Comparison of ENCODE assay signal across 9 mouse cellular contexts in genomic region chr14:32467606-32468005, GRCm38 (mm10). TPM values are rescaled to one million over a fixed set of nuclear protein-coding genes. Genes with fewer than 3 reads are reported as not detected.
DNase-seq lines count a peak whose midpoint lies in the region; ATAC-seq lines count a peak whose summit lies in the region.
"Had no signal": no experiment of that assay in that cellular context is flagged by ENCODE, and none has a peak within 500 bp of the region (broad histone marks: within the 10 kb centered on the region; RNA-seq: fewer than 3 reads in every experiment).

No protein-coding gene starts in this region.

- no peak overlapping the region for H3K27ac ChIP-seq in intestine, embryonic 14.5 days (ENCODE audit: low read depth)
- no peak overlapping the region for H3K27ac ChIP-seq in intestine, embryonic 16.5 days (ENCODE audit: low read length)
- no peak overlapping the region for H3K27ac ChIP-seq in embryonic facial prominence, embryonic 10.5 days (replicated peaks)
- no peak overlapping the region for H3K27ac ChIP-seq in liver, embryonic 11.5 days (ENCODE audit: low read depth, low read length)

- peaks cover 54% of the 10 kb centered on the region for H3K27me3 ChIP-seq in intestine, embryonic 14.5 days (replicated peaks; ENCODE audit: control insufficient read depth, insufficient read depth, low read length)
- H3K27me3 ChIP-seq in intestine, embryonic 16.5 days (replicated peaks; ENCODE audit: control insufficient read depth, insufficient read depth, low read length): peaks cover 47% of the 10 kb centered on the region
- peaks cover 64% of the 10 kb centered on the region for H3K27me3 ChIP-seq in embryonic facial prominence, embryonic 10.5 days (replicated peaks; ENCODE audit: low read depth, poor library complexity, severe bottlenecking)
- peaks cover 49% of the 10 kb centered on the region for H3K27me3 ChIP-seq in liver, embryonic 11.5 days (replicated peaks; ENCODE audit: control insufficient read depth, insufficient read depth, low read length)

- H3K9ac ChIP-seq in intestine, embryonic 14.5 days (ENCODE audit: low read length): no peak overlapping the region
- H3K9ac ChIP-seq in intestine, embryonic 16.5 days (ENCODE audit: low read depth, low read length): no peak overlapping the region
- H3K9ac ChIP-seq in liver, embryonic 11.5 days (ENCODE audit: low read depth, low read length): no peak overlapping the region

- no peak for ATAC-seq in intestine, embryonic 14.5 days (replicated peaks; ENCODE audit: low FRiP score, low TSS enrichment, low read depth)
- ATAC-seq in intestine, embryonic 16.5 days: no peak
- ATAC-seq in liver, embryonic 11.5 days (replicated peaks; ENCODE audit: low FRiP score): no peak

- no peaks in the 10 kb centered on the region for H3K36me3 ChIP-seq in intestine, embryonic 14.5 days (ENCODE audit: control insufficient read depth, insufficient read depth, low read length)
- H3K36me3 ChIP-seq in intestine, embryonic 16.5 days (ENCODE audit: control insufficient read depth, insufficient read depth, low read length): no peaks in the 10 kb centered on the region
- H3K36me3 ChIP-seq in embryonic facial prominence, embryonic 10.5 days (replicated peaks): no peaks in the 10 kb centered on the region
- no peaks in the 10 kb centered on the region for H3K36me3 ChIP-seq in liver, embryonic 11.5 days (ENCODE audit: control insufficient read depth, insufficient read depth, low read length)

- peaks cover 10% of the 10 kb centered on the region for H3K4me1 ChIP-seq in intestine, embryonic 14.5 days (replicated peaks; ENCODE audit: control insufficient read depth, insufficient read depth, low read length)
- peaks cover 16% of the 10 kb centered on the region for H3K4me1 ChIP-seq in intestine, embryonic 16.5 days (ENCODE audit: control insufficient read depth, insufficient read depth, low read length)
- H3K4me1 ChIP-seq in embryonic facial prominence, embryonic 10.5 days: peaks cover 32% of the 10 kb centered on the region
- 0 out of 2 replicates have a peak, but pooled peaks cover 2% of the 10 kb centered on the region for H3K4me1 ChIP-seq in liver, embryonic 11.5 days (replicated peaks; ENCODE audit: control insufficient read depth, insufficient read depth, low read length)

- under 1% methylated on average over 5 of the region's 5 CpGs for WGBS in intestine, embryonic 14.5 days
- 7% methylated on average over 5 of the region's 5 CpGs for WGBS in intestine, embryonic 16.5 days
- WGBS in embryonic facial prominence, embryonic 10.5 days: 7% methylated on average over 5 of the region's 5 CpGs
- WGBS in liver, embryonic 11.5 days: 5% methylated on average over 5 of the region's 5 CpGs

- no peaks in the 10 kb centered on the region for H3K9me3 ChIP-seq in intestine, embryonic 14.5 days (ENCODE audit: control insufficient read depth, low read length)
- no peaks in the 10 kb centered on the region for H3K9me3 ChIP-seq in intestine, embryonic 16.5 days (ENCODE audit: control insufficient read depth, low read length)
- H3K9me3 ChIP-seq in embryonic facial prominence, embryonic 10.5 days: no peaks in the 10 kb centered on the region
- H3K9me3 ChIP-seq in liver, embryonic 11.5 days (ENCODE audit: control insufficient read depth, low read length): no peaks in the 10 kb centered on the region

- no peak overlapping the region for H3K4me3 ChIP-seq in intestine, embryonic 14.5 days (ENCODE audit: low read depth, low read length)
- no peak overlapping the region for H3K4me3 ChIP-seq in intestine, embryonic 16.5 days (ENCODE audit: low read length)
- H3K4me3 ChIP-seq in embryonic facial prominence, embryonic 10.5 days: no peak overlapping the region
- no peak overlapping the region for H3K4me3 ChIP-seq in liver, embryonic 11.5 days (ENCODE audit: low read depth, low read length)

- no peak overlapping the region for H3K4me2 ChIP-seq in intestine, embryonic 14.5 days (ENCODE audit: low read length)
- no peak overlapping the region for H3K4me2 ChIP-seq in intestine, embryonic 16.5 days (ENCODE audit: low read depth, low read length)
- no peak overlapping the region for H3K4me2 ChIP-seq in liver, embryonic 11.5 days

- DNase-seq in intestine, embryonic 14.5 days (ENCODE audit: low spot score): peak; percentile 93
- DNase-seq in R1 (ENCODE audit: low read depth, low spot score): peak; percentile 46
- peak; percentile 80 for DNase-seq in embryonic facial prominence, embryonic 10.5 days (ENCODE audit: low spot score)
- DNase-seq in liver, embryonic 11.5 days (ENCODE audit: low spot score): peak; percentile 44
- DNase-seq in yolk sac, embryonic 10.5 days (ENCODE audit: low spot score): peak; percentile 33
- DNase-seq in thymus, postnatal 0 days (ENCODE audit: low spot score): no peak
- DNase-seq in T-cell, adult 2 months (ENCODE audit: low spot score): no peak

RNA-seq across cellular contexts. Expression of gene Chat, which starts 1.8 kb away (rescaled TPM):
- 1.3 and 1.4 TPM in 2 replicates for polyA plus RNA-seq in intestine, embryonic 14.5 days (2014; fragmentation: Nextera tagmentation; extraction: Ambion mirVana)
- polyA plus RNA-seq in intestine, embryonic 16.5 days (2015; fragmentation: Nextera tagmentation; extraction: Ambion mirVana): 1.4 and 1.5 TPM in 2 replicates
- polyA plus RNA-seq in embryonic facial prominence, embryonic 10.5 days (2016; fragmentation: Nextera tagmentation; extraction: Ambion mirVana): 0.36 and 0.39 TPM in 2 replicates
- polyA plus RNA-seq in liver, embryonic 11.5 days (2014; fragmentation: Nextera tagmentation; extraction: Ambion mirVana): not detected in 2 replicates
- 0.05 TPM in 1 of 2 replicates, not detected in the other for polyA plus RNA-seq in thymus, postnatal 0 days (2015; fragmentation: Nextera tagmentation; extraction: Ambion mirVana)
- polyA plus RNA-seq: heart, embryonic 14.5 days had no signal

RNA-seq across cellular contexts. Expression of gene Slc18a3, which starts 3.0 kb away (rescaled TPM):
- 11.3 TPM in 2 replicates for polyA plus RNA-seq in intestine, embryonic 14.5 days (2014; fragmentation: Nextera tagmentation; extraction: Ambion mirVana)
- 7.5 and 8.6 TPM in 2 replicates for polyA plus RNA-seq in intestine, embryonic 16.5 days (2015; fragmentation: Nextera tagmentation; extraction: Ambion mirVana)
- polyA plus RNA-seq in embryonic facial prominence, embryonic 10.5 days (2016; fragmentation: Nextera tagmentation; extraction: Ambion mirVana): 0.45 and 2.2 TPM in 2 replicates
- 0.14 and 0.22 TPM in 2 replicates for polyA plus RNA-seq in liver, embryonic 11.5 days (2014; fragmentation: Nextera tagmentation; extraction: Ambion mirVana)
- 0.05 TPM in 1 of 2 replicates, not detected in the other for polyA plus RNA-seq in thymus, postnatal 0 days (2015; fragmentation: Nextera tagmentation; extraction: Ambion mirVana)

RNA-seq across cellular contexts. Expression of gene Ercc6, which starts 45.7 kb away (rescaled TPM):
- polyA plus RNA-seq in intestine, embryonic 14.5 days (2014; fragmentation: Nextera tagmentation; extraction: Ambion mirVana): 16.0 and 19.1 TPM in 2 replicates
- polyA plus RNA-seq in intestine, embryonic 16.5 days (2015; fragmentation: Nextera tagmentation; extraction: Ambion mirVana): 11.7 and 13.9 TPM in 2 replicates
- polyA plus RNA-seq in embryonic facial prominence, embryonic 10.5 days (2016; fragmentation: Nextera tagmentation; extraction: Ambion mirVana): 28.9 and 29.6 TPM in 2 replicates
- 15.0 and 18.8 TPM in 2 replicates for polyA plus RNA-seq in liver, embryonic 11.5 days (2014; fragmentation: Nextera tagmentation; extraction: Ambion mirVana)
- 14.9 and 15.9 TPM in 2 replicates for polyA plus RNA-seq in thymus, postnatal 0 days (2015; fragmentation: Nextera tagmentation; extraction: Ambion mirVana)

Comparison
In these comparisons a context has a peak if more than half of its experiments do, and no peak if none do; other contexts are left out.
1. DNase-seq: peak in intestine, embryonic 14.5 days (single experiment), R1 (single experiment), embryonic facial prominence, embryonic 10.5 days (single experiment), liver, embryonic 11.5 days (single experiment) and yolk sac, embryonic 10.5 days (single experiment); none in thymus, postnatal 0 days (single experiment) and T-cell, adult 2 months (single experiment).